Mouse (Mus musculus) v-Abl transformed pro-B cells (cell line): ENCODE data around the gene Tmem259.

Experiments used
- in situ Hi-C, 2 experiments: fragments of 400-800 bp; cut with MboI; formaldehyde crosslinking; loops; one replicate each; pipeline ENCODE4 v1.15.1; 2025; ENCODE audit not compliant: unreplicated experiment in 2 of 2

The Tmem259 gene

DNA sequence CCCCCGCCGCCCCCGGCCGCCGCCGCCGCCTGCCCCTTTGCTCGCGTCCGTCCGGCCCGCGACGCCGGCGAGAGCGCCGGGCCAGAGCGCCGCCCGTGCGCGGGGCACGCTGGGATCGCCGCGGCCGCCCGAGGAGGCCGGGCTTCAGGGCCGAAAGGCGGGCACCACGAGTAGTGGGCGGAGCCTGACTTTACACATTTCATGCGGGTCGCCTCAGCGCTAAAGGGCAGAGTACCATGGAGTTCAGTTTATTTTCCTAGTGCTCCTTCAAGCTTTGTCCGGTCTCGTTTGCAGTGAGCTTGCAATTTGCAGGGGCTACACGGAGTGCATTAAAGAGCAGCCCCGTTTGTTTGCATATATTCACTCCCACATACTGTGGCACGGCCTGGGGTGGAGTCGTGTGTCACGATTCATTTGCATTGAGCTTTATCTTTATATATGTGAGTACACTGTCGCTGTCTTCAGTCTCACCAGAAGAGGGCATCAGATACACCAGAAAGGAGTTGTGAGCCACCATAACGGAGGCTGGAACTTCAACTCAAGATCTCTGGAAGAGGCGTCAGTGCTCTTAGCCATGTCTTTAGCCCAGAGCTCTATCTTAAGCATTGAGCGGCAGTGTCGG is at the start of gene Tmem259:
Gene Tmem259, minus strand, starts transcription at position 136 of the 622 bp plus-strand sequence.
- in situ Hi-C loops, result loop anchor here in 1 of 2 experiments (10.0 kb wide), 1 partner anchor 130 kb away; the partner anchor contains the start of gene Stk11

GRCm38 (mm10) chr10:80032799-80033480 is 48.8 kb upstream of the Tmem259 start:
- in situ Hi-C loops, result loop anchor here (5.0 kb wide), 1 partner anchor 46 kb away; the partner anchor contains the start of gene Cnn2 (in 2 of the 2)

GRCm38 (mm10) chr10:80030736-80031135 is 46.6 kb upstream of the Tmem259 start:
- in situ Hi-C loops, result loop anchor here (5.0 kb wide), 1 partner anchor 43 kb away; the partner anchor contains the start of gene Cnn2 (in 2 of the 2)

DNA sequence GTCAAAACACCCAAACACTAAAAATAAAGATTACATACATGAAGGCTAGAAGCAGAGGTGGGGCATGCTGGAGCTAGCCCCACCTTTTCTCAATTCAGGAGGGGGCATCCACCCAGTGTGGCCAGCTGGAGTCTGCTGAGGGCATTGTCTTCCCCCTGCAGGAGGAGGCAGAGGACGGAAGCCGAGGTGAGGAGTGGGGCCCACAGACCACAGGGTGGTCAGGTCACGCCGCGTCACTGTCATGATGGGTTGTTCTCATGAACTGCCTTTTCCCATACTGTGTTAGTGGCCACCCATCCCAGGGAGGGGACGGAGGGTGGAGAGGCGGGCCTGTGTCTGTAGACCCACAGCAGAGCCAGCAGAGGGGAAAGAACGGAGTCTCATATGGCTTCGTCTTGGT is 46.1 kb upstream of the Tmem259 start:
- in situ Hi-C loops, result loop anchor here (5.0 kb wide), 1 partner anchor 43 kb away; the partner anchor contains the start of gene Cnn2 (in 2 of the 2)

- in situ Hi-C loops, result no loop called here
Measured at GRCm38 (mm10) chr10:80028521-80028846, 44.4 kb upstream of the Tmem259 start.

DNA sequence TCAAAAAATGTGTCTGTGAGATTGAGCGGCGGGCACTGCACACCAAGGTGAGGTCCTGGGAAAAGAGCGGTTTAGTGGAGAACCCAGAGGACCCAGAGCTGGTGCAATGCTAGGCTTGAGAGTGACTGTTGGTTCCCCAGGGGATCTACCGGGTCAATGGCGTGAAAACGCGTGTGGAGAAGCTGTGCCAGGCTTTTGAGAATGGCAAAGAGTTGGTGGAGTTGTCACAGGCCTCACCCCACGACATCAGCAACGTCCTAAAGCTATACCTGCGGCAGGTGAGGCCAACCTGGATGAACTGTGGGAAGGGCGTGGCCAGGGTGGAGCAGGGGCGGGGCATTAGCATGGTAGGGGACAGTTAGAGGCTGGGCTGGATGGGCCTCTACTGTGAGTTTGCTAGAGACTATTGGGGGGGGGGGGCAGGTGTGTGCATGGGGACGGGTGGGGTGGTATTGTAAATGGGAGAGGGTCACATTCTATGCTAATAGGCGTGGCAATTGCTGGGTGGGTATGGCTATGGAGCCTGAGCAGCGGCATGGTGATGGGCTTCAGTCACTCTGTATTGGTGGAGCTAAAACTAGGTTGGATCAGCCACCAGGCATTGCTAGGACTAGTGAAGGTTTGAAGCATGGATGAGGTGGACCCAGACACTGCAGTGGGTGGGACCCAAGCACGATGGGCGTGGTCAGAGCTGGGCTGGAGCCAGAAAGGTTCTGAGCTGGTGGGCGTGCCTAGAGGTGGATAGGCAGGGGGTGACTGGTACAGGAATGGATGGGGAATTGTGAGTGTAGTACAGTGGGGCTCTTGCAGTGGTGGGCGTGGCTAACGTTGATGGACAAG is 43.8 kb upstream of the Tmem259 start:
- in situ Hi-C loops, result no loop called here

DNA sequence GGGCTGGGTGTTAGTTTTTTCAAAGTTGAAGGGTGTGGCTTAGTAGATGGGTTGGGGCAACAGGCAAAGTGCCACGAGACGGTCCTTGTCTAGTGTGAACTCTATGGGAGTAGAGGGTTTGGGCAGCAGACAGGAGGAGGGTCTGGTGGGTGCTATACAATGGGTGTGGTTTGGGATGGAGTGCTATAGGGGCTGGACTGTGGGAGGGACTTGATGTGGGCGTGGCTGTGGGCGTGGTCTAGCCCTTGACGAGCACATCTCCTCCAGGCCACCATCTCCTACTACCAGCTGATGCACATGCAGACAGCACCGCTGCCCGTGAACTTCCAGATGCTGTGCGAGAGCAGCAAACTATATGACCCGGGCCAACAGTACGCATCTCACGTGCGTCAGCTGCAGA is 41.8 kb upstream of the Tmem259 start:
- in situ Hi-C loops, result no loop called here

DNA sequence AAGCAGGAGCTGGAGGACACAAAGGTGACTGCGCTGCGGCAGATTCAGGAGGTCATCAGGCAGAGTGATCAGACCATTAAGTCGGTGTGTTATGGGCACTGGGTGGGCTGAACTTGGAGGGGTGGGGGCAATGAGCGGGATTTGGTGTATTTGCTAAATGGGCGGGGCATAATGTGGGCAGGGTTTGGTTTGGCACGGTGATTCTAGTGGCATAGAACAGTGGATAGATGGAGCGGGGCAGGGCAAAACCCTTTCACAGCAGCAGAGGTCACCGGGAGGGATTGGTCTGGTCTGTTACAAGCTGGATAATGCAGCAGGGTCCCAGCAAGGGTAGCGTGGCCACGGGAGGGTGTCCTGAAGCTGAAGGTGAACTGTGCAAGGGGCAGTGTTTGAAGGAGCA is 41.3 kb upstream of the Tmem259 start:
- in situ Hi-C loops, result no loop called here

DNA sequence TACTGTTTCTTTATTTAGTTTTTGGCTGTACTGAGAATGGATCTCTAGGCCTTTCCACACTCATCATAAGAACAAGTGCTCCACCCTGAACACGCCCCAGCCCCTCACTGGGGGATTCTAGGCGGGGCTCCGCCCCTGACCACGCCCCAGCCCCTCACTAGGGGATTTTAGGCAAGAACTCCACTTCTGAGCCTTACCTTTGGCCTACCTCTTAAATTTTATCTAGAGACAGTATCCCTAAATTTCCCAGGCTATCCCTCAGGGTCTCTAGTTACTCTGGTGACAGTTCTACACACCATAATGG is 40.9 kb upstream of the Tmem259 start:
- in situ Hi-C loops, result no loop called here

DNA sequence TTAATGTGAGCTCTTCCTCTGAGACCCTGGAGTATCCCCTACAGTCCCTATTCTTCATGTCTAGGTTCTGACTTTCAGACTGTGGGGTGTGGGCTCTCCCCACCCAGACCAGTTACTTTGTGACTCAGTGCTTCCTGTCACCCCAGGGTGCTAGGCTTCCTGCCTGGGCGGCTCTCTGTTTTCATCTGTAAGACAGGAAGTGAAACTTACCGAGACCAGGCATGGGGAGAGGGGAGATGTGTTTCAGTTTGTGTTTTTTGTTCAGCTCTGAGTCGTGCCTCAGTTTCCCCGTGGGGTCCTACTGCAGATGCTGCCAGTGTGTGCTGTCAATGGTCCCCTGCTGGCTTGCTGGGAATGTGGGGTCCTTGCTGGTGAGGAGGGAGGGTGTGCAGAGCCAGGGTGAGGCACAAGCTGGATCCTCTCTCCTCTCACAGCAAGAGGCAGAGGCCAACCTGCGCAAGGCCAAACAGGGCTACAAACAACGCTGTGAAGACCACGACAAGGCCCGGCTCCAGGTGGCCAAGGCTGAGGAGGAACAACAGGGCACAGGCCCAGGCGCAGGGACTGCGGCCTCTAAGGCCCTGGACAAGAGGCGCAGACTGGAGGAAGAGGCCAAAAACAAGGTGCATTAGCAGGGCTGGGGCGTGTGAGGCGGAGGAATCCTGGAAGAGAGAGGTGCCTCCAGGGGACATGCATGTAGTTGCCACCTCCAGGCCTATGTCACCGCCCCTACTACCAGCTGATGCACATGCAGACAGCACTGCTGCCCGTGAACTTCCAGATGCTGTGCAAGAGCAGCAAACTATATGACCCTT is 40.3 kb upstream of the Tmem259 start:
- in situ Hi-C loops, result no loop called here

DNA sequence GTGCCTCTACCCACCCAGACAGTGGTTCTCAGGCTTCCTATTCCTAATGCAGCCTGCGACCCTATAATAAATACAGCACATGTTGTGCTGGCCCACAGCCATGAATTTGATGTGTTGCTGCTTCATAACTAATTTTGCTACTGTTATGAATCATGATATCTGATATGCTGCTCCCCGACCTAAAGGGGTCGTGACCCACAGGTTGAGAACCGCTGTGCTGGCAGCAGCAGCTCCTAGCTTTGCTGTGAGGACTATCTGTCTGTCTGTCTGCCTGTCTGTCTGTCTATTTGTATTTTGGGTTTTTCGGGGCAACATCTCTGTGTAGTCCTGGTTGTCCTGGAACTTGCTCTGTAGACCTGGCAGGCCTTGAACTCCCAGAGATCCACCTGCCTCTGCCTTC is 39.6 kb upstream of the Tmem259 start:
- in situ Hi-C loops, result no loop called here

- in situ Hi-C loops, result no loop called here
Measured at GRCm38 (mm10) chr10:80022806-80023205, 38.7 kb upstream of the Tmem259 start.

DNA sequence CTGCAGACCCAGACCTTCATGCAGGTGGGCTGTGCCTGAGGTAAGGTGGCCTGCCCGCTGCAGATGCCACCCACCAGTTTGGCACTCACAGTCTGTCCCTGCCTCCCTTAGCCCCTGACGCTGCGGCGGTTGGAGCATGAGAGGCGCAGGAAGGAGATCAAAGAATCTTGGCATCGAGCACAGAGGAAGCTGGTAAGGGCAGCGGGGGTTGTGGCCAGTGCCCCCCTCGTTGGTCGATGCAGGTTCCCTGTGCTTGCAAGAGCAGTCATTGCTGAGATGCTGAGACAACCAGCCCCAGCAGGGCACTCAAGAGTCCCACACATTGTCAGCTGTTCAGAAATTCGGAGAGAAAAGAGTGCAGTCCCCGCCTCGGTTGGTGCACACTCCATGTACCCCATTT is 38.0 kb upstream of the Tmem259 start:
- in situ Hi-C loops, result no loop called here

DNA sequence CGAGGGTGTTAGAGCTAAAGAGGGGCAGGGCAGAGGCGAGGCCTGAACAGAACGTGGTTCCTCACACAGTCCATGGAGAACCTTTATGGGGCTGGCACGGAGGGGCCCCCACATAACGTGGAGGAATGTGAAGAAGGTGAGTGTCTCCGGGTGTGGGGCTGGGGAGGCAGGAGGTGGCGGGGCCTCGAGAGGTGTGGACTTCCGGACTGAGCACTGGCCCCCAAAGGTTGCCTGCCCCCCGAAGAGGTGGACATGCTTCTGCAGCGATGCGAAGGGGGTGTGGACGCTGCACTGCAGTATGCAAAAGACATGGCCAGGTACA is 37.2 kb upstream of the Tmem259 start:
- in situ Hi-C loops, result no loop called here

DNA sequence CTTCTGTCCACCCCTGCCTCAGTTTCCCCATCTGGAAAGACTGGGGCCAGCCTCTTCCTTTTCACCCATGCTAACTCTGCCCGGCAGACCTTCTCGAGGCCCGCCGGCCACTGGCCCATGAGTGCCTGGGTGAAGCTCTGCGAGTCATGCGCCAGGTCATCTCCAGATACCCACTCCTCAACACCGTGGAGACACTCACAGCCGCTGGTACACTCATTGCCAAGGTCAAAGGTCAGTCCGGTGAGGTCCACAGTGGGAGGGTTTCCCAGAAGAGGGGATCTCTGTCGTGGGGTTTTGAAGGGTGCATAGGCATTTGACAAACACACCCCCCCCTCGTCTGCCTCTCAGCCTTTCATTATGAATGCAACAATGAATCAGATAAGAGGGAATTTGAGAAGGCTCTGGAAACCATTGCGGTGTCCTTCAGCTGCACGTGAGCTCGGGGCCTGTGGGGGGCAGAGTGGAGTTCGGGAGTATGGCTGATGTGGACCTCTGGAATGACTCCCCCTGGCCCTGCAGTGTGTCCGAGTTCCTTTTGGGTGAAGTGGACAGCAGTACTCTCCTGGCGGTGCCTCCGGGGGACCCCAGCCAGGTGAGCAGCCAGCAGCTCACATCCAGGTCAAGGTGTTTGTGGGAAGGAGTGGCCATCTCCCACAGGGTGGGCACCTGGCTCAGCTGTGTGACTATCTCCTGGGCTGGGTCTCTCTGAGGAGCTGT is 36.6 kb upstream of the Tmem259 start:
- in situ Hi-C loops, result no loop called here

DNA sequence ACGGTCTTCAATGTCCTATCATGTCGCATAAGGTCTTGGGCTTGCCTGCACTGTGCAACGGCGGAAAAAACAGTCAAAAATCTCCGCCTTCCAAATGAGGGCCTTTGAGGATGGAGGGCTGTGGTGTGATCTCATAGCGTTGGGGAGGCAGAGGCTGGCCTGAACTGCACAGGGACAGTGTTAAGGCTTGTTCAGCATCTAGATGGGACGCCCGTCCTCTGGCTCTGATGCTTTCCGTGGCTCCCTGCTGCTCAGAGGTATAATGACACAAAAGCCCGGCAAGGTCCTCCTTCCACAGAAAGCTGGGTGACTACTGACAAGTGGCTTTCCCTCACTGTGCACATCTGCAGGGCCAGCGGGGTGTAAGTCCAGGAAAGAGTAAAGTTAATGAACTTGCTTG is 36.1 kb upstream of the Tmem259 start:
- in situ Hi-C loops, result no loop called here

- in situ Hi-C loops, result no loop called here
Measured at GRCm38 (mm10) chr10:80019471-80020131, 35.5 kb upstream of the Tmem259 start.

GRCm38 (mm10) chr10:80018739-80019297 is 34.7 kb upstream of the Tmem259 start:
- in situ Hi-C loops, result no loop called here

- in situ Hi-C loops, result no loop called here
Measured at GRCm38 (mm10) chr10:80017771-80018170, 33.6 kb upstream of the Tmem259 start.
